Mouse (Mus musculus) midbrain, postnatal 0 days (tissue): Measurements from ENCODE around the gene Fibp. TPM values are rescaled to one million over a fixed set of nuclear protein-coding genes. Genes with fewer than 3 reads are reported as not detected.
A peak's percentile ranks its signal among the peaks of the same experiment; 100 is the strongest.

ENCODE experiments used
- ATAC-seq: fragments of 200-750 bp; cut with Nextera tagmentation; 2 replicates; pipeline ENCODE4 v1.8.0; 2017; ENCODE audit warnings: moderate number of reproducible peaks, mild to moderate bottlenecking, moderate TSS enrichment, moderate library complexity; ENCODE audit not compliant: low FRiP score
- DNase-seq: peaks from one replicate; pipeline ENCODE4 v3.0.0-alpha.2; 2015; ENCODE audit warnings: low spot score
- H3K27ac ChIP-seq: fragments of 300-500 bp; sonication (generic); 2 replicates; pipeline ENCODE4 v1.5.1; 2014; ENCODE audit warnings: low read depth, mild to moderate bottlenecking, low read length, mixed read lengths
- H3K27me3 ChIP-seq: fragments of 300-500 bp; sonication (generic); 2 replicates; pipeline ENCODE4 v1.6.1; 2014; ENCODE audit warnings: low read length, control low read depth, mixed read lengths; ENCODE audit not compliant: insufficient read depth
- H3K36me3 ChIP-seq: fragments of 300-500 bp; sonication (generic); 2 replicates; pipeline ENCODE4 v1.6.1; 2014; ENCODE audit warnings: low read length, control low read depth, mixed read lengths; ENCODE audit not compliant: insufficient read depth
- H3K4me1 ChIP-seq: fragments of 300-500 bp; sonication (generic); 2 replicates; pipeline ENCODE4 v1.6.1; 2014; ENCODE audit warnings: mild to moderate bottlenecking, control low read depth, antibody characterized with exemption, low read length, mixed read lengths; ENCODE audit not compliant: insufficient read depth
- H3K4me2 ChIP-seq: fragments of 300-500 bp; sonication (generic); 2 replicates; pipeline ENCODE4 v1.6.1; 2014; ENCODE audit warnings: low read depth, mild to moderate bottlenecking, low read length, mixed read lengths; ENCODE audit not compliant: poor library complexity, severe bottlenecking
- H3K4me3 ChIP-seq: fragments of 300-500 bp; sonication (generic); 2 replicates; pipeline ENCODE4 v1.5.1; 2014; ENCODE audit warnings: low read depth, mild to moderate bottlenecking, low read length, moderate library complexity
- H3K9ac ChIP-seq: fragments of 300-500 bp; sonication (generic); replicated peaks from 2 replicates; pipeline ENCODE4 v1.6.1; 2014; ENCODE audit warnings: mild to moderate bottlenecking, low read length, moderate library complexity, mixed read lengths; ENCODE audit not compliant: poor library complexity, severe bottlenecking
- H3K9me3 ChIP-seq: fragments of 300-500 bp; sonication (generic); 2 replicates; pipeline ENCODE4 v1.6.1; 2016; ENCODE audit warnings: low read length, control low read depth
- CTCF ChIP-seq: IDR thresholded peaks from 2 replicates; pipeline ENCODE4 v1.5.1; 2016; ENCODE audit warnings: antibody characterized with exemption, mild to moderate bottlenecking
- WGBS: fragments of 180-500 bp; shearing (Covaris S2); extraction: QIAGEN DNeasy Blood & Tissue Kit; methylation state at CpG from one replicate; pipeline ENCODE4 v1.1.7; 2014; 5-methylcytosine and 5-hydroxymethylcytosine counted together
- polyA plus RNA-seq: library from polyadenylated mRNA; unstranded; fragments of >200 nt; fragmentation: Nextera tagmentation; extraction: Ambion mirVana; gene quantifications from 2 replicates; pipeline ENCODE4 v1.2.1, GENCODE M21; 2015
- total RNA-seq: library from RNA; depleted of rRNA; stranded (reverse); fragments of >200 nt; gene quantifications from 2 replicates; pipeline ENCODE4 v1.2.3, GENCODE M21; 2014

Gene Fibp
- total and polyA plus RNA-seq, 2 experiments from 2014 or later = 122 to 174 TPM

GRCm38 (mm10) chr19:5495353-5496051 lies 35.1 kb downstream of the Fibp start:
- WGBS = 85% methylated on average over 12 of the region's 12 CpGs
- no peak for ATAC-seq
- H3K36me3 ChIP-seq = peaks cover 47% of the 10 kb centered on the region

DNA sequence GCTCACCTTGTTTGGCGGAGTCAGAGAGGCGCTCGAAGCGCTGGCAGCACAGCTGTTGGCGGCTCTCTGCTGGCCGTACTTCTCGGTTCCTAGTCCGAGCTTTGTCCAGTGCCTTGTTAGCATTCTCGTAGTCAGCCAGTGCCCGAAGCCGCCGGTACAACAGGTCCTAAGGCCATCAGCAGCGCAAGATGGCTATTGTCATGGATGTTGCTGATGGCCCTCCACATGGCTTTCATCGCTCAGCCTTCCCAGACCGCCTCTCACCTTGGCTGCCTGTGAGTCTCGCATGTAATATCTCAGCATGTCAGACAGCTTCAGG lies 35.6 kb downstream of the Fibp start:
- DNase-seq (no peak), ATAC-seq (no peak)
- WGBS = 89% methylated on average over 16 of the region's 16 CpGs
- peaks cover 47% of the 10 kb centered on the region for H3K36me3 ChIP-seq
- no peaks in the 10 kb centered on the region for H3K9me3 ChIP-seq
- no peak overlapping the region for H3K4me3 ChIP-seq
- no peaks in the 10 kb centered on the region for H3K27me3 ChIP-seq
- no peak overlapping the region for H3K27ac ChIP-seq
- H3K4me2 ChIP-seq = no peak overlapping the region
- H3K9ac ChIP-seq = no peak overlapping the region
- TF ChIP-seq CTCF = no peak
- H3K4me1 ChIP-seq = no peaks in the 10 kb centered on the region

More at GRCm38 (mm10) chr19:5495353-5496051, 35.1 kb downstream of the Fibp start:
- Histone ChIP-seq H3K4me3 (no peak overlapping the region), H3K4me1 (no peaks in the 10 kb centered on the region), H3K9me3 (no peaks in the 10 kb centered on the region), H3K27ac (no peak overlapping the region), H3K9ac (no peak overlapping the region), H3K4me2 (no peak overlapping the region), H3K27me3 (no peaks in the 10 kb centered on the region)
- no peak for DNase-seq
- no peak for TF ChIP-seq CTCF

GRCm38 (mm10) chr19:5500330-5500875 lies 40.0 kb downstream of the Fibp start:
- H3K27ac ChIP-seq = no peak overlapping the region
- 90% methylated on average over 2 of the region's 2 CpGs for WGBS
- peaks cover 29% of the 10 kb centered on the region; the same call in 1 of the 2 replicates for H3K36me3 ChIP-seq
- H3K9me3 ChIP-seq = no peaks in the 10 kb centered on the region
- no peaks in the 10 kb centered on the region for H3K27me3 ChIP-seq
- no peak for DNase-seq
- no peak overlapping the region for H3K4me3 ChIP-seq
- H3K4me2 ChIP-seq = no peak overlapping the region
- no peaks in the 10 kb centered on the region for H3K4me1 ChIP-seq
- no peak for ATAC-seq
- no peak overlapping the region for H3K9ac ChIP-seq
- TF ChIP-seq CTCF = no peak

GRCm38 (mm10) chr19:5503687-5504086 lies 43.3 kb downstream of the Fibp start, which contains the start of gene 1700020D05Rik:
TSS of gene 1700020D05Rik (minus strand) at chr19:5503787.
- H3K4me3 ChIP-seq = no peak within 1 kb of the TSS
- 64% methylated on average over 17 of the region's 17 CpGs for WGBS
- H3K27ac ChIP-seq = no peak within 1 kb of the TSS
- H3K4me2 ChIP-seq = no peak within 1 kb of the TSS
- H3K9ac ChIP-seq = no peak within 1 kb of the TSS
- no peak for ATAC-seq
- no peaks in the 10 kb centered on the region for H3K27me3 ChIP-seq
- no peak for TF ChIP-seq CTCF
- H3K9me3 ChIP-seq = no peaks in the 10 kb centered on the region
- no peak for DNase-seq
- H3K4me1 ChIP-seq = no peaks in the 10 kb centered on the region
- H3K36me3 ChIP-seq = no peaks in the 10 kb centered on the region; the same call in 1 of the 2 replicates

DNA sequence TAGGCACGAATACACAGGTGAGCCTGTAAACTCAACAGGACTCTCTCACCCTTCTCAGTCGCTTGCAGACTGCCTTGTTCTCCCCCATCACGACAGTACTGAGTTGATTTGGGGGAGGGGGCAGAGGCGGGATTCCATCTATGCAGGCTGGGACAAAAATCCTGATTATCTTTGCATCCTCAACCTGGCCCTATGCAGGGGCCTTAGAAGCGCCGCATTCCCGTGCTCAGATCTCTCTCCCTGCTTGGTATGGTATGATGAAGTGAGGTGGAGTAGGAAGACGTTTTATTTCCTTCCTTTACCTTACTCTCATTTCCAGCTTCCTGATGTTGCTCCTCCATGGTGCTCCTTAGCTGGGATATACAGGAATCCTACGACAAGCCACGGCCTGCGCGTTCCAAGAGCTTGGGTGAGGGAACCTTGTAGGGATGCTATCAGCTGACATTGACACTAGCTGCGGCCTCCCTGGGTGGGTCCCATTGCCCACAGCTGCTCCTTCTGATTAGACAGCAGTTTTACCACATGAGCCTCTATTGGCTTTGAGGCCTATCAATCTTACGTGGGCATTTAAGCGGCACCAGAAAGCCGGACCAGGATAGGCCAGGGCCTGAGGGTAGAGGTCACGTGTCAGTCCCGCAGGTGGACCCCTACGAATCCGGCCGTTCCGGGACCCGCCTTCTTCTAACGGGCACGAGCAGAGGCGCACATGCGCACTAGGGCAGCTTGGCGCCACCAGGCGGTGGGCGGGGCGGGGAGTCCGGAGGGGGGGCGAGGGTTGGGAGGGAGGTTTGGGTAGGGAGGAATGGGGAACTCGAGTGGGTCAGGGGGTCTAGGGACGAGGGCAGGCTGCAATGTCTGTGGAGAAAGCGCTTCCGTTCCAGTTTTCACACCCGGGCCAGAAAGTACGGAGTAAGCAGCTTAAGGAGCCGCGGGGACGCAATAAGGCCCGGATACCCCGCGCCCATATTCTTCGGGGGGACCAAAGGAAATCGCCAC lies 49.9 kb downstream of the Fibp start, which contains the start of gene Snx32:
Gene Snx32 (minus strand): TSS at position 508 of the 996 bp plus-strand sequence.
- Histone ChIP-seq H3K27me3 (no peaks in the 10 kb centered on the region), H3K36me3 (no peaks in the 10 kb centered on the region), H3K27ac (peak within 1 kb of the TSS; percentile 73), H3K4me2 (peak within 1 kb of the TSS; percentile 83), H3K4me1 (peaks cover 8% of the 10 kb centered on the region; the same call in 1 of the 2 replicates), H3K4me3 (peak within 1 kb of the TSS; percentile 42), H3K9me3 (no peaks in the 10 kb centered on the region), H3K9ac (peak within 1 kb of the TSS; percentile 59)
- peak; percentile 57 for TF ChIP-seq CTCF
- WGBS = 3% methylated on average over 46 of the region's 47 CpGs
- ATAC-seq (peak; percentile 99), DNase-seq (peak; percentile 100)
